Mouse (Mus musculus) heart, adult 2 months (tissue): Measurements from ENCODE around the gene Rhno1.

ENCODE experiments used
- CTCF ChIP-seq: fragments of 200-600 bp; IDR thresholded peaks from 2 replicates; pipeline ENCODE4 v1.8.1; 2022; ENCODE audit warnings: antibody characterized with exemption, mild to moderate bottlenecking, moderate library complexity
- EP300 ChIP-seq: fragments of 200-500 bp; IDR thresholded peaks from 2 replicates; pipeline ENCODE4 v1.6.1; 2011; ENCODE audit warnings: low read depth, low read length, control low read depth; ENCODE audit not compliant: insufficient read depth
- POLR2A ChIP-seq: fragments of 200-500 bp; IDR thresholded peaks from 2 replicates; pipeline ENCODE4 v1.6.1; 2011; ENCODE audit warnings: mild to moderate bottlenecking, low read depth, low read length, control low read depth; ENCODE audit not compliant: insufficient read depth

DNA sequence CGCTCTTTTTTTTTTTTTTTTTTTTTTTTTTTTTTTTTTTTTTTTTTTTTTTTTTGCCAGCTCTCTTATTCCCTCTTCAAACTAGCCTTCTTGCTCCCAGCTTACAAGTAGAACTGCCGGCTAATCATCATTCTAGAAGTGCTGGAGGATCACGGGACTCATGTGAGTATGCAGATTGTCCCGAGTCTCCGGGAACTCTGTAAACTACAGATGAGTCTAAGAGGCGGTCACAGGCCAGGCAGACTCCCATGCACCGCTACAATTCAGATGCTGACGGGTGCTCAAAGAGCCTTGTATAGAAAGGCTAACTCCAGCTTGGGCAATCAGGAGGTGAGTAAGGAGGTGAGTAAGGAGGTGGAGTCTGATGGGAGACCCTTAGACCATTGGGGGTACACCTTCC lies 47.1 kb downstream of the Rhno1 start:
- TF ChIP-seq CTCF (no peak), EP300 (no peak), POLR2A (no peak)
